Mouse (Mus musculus) layer of hippocampus, adult 8-10 months (tissue): ENCODE measurements around the gene Fgfr2. TPM values are rescaled to one million over a fixed set of nuclear protein-coding genes. Genes with fewer than 3 reads are reported as not detected.

Source experiments
- DNase-seq, 2 experiments: peaks; one replicate each; pipeline ENCODE4 v3.0.0; 2022; ENCODE audit warnings: low spot score in 2 of 2
- total RNA-seq, 4 experiments: library from RNA; stranded (reverse); gene quantifications; 2 replicates each; pipeline ENCODE4 v1.2.4; 2022

Gene Fgfr2
- total RNA-seq, 4 experiments from 2014 or later = 60.7 to 72.9 (median 65.8) TPM

- DNase-seq = no peak
Observed at GRCm38 (mm10) chr7:133009676-133010075, 113.5 kb downstream of the Fgfr2 start.

DNA sequence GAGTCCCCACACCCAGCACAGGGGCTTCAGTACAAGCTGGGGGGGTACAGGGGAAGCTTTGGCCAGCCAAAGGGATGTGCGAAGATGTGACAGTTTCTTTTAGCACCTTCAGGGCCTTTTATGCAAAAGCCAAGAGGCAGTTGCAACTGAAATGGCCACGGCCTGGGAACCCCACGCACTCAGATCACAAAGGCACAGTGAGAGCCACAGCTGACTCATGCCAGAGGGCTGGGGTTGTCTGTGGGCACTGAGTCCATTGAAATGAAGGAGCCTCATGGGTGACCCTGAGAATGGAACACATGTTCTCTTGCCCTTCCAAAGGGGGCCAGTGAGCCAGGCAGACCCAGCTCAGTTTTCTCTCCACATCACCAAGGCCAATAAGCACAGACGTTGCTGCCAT, 114.5 kb downstream of the Fgfr2 start:
- DNase-seq = no peak

DNA sequence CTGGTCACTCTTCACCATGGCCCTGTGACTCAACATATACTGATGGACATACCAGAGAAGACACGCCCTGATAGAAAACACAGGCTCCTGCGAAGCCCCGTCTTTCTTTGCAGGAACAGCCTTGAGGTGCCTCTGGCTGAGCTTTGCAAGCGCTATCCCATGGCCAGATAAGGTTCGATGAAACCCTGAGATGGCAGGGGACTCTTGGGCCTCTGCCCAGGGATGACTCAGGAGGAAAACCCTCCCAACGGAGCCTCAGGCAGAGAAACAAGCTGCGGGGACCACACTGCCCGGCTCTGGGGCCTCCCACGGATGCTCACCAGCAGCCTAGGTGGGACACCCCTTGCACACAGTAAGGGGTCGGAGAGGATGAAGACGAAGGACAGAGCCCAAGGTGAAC, 115.8 kb downstream of the Fgfr2 start:
- DNase-seq = no peak

DNA sequence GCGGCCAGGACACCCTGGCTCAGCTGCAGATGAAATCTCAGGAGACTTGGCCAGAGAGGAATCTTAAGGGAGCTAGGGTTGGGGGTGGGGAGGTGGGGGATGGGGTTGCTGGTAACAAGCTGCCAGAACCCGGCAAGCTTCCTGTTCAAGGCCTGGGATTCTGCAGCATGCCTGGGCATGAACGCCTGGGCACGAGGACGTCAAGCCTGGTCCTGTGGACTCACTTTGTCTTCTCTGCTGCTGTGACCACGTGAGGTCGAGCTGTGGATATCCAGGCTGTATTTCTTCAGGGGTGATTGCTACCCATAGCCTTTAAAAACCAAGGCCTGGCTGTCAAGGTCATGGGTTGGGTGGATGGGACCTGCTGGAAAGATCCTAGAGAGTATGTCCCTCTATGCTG, 117.4 kb downstream of the Fgfr2 start:
- no peak for DNase-seq

GRCm38 (mm10) chr7:133003421-133003820, 119.7 kb downstream of the Fgfr2 start:
- DNase-seq = peak; percentile 83 to 91

GRCm38 (mm10) chr7:133002271-133002670, 120.9 kb downstream of the Fgfr2 start:
- DNase-seq = no peak

DNA sequence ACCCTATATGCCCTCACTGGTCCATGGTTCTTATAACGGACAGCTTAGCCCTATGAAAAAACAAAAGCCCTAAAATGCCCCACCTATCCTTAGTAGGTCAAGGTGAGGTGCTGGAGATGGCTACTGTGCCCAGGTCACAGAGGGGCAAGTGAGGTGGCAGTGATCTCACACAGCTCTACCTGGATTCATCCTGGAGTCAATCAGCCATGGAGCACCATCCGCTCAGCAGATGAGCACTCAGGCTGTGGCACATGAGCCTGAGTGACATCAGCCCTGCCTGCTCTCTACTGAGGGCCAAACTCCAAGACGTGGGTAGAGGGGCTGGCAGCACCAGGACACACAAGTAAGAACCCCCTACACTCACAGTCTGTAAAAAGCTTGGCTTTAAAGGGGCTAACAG, 121.8 kb downstream of the Fgfr2 start:
- DNase-seq = no peak

DNA sequence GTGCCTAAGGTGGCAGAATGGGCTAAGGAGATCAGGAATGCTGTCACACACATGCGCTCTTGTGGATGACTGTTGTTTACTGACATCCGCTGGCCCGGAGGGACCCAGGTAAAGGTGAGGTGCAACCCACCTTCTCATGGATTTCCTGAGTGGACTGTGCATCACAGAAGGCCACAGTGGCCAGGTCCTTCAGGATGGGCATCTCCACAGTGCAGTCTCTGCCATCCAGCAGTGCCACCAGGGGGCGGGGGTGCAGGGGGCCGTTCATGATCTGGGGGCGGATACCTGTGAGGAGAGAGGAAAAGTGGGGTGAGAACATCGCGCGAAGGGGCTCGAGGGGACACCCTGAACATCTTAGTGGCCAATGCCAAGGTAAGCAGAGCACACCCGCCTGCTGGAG, 124.1 kb downstream of the Fgfr2 start:
- no peak for DNase-seq

GRCm38 (mm10) chr7:132998639-132999038, 124.5 kb downstream of the Fgfr2 start:
- DNase-seq = no peak

GRCm38 (mm10) chr7:132996391-132996790, 126.8 kb downstream of the Fgfr2 start:
- DNase-seq = peak in 1 of 2 experiments; percentile 40

GRCm38 (mm10) chr7:132994628-132995191, 128.4 kb downstream of the Fgfr2 start:
- DNase-seq = no peak

GRCm38 (mm10) chr7:132994120-132994519, 129.0 kb downstream of the Fgfr2 start:
- DNase-seq = no peak

DNA sequence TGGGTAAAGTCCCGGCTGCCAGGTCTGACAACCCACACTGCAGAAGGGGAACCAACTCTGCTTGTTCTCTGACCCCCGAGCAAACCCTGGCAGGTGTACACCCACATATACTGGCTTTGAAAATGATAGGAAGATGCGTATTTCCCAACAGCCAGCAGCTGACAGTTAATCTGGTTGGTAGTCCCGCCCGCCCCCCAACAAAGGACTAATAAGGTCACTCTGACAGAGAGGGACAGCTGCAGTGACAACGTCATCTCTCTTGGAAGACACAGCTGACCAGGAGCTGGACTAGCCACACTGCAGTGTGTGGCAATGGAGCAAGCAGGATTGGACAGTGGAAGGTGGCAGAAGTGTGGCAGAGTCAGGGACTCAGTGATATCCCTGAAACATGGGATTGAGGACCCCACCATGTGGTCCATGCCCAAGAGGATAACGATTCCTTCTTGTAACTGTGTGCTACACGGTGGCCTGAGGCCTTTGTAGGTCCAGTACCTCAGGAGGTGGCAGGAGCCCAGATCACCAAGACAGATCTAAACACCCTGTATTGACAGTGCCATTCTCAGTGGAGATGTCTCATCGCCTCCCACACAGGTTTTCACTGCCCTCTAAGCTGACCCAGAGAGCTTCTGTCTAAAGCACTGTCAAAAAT, 130.1 kb downstream of the Fgfr2 start:
- no peak for DNase-seq

DNA sequence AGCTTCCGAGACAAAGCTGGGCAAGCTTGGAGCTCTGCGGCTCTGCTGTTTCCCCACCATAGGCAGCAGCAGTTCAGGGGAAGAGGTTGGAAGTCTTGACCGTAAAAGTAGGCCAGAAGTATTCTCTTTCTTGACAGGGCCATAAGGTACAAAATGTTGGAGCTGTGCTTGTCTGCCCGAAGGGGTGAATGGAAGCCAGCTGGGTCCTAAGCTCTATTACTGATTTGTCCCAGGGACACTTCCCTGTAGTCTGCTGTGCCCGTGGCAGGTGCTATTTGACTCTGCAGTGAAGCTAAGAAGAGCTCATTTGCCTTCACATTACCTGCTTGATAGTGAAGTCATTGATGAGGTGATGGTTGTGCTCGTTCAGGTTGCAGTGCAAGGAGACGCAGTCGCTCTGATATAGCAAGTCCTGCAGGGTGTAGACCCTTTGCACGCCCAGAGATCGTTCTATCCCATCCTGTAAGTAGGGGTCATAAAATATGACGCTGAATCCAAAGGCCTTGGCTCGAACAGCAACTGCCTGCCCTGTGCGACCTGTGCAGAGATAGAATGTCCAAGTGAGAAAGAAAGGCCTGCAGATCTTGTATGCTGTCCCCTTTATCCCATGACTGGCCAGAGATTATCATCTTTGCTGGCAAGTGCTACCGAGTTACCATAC, 131.8 kb downstream of the Fgfr2 start:
- DNase-seq = no peak

DNA sequence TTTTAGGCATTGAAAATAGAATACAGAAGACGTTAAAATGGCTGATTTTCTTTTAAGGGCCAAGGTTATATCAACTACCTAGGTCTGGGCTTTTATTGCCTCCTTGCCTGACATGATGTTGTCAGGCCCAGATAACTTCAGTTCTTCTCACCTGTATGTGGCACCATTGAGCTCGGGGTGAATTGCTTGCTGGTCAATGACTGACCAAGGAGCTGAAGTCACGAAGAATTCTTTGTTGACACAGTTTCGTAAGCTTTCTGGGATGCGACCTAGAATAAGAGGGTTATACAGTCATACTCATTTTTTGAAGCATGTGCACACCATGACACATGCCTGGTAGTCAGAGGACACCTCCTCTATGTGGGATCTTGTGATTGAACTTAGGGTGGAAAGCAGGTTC, 133.3 kb downstream of the Fgfr2 start:
- no peak for DNase-seq

- DNase-seq = no peak
Observed at GRCm38 (mm10) chr7:132982639-132983038, 140.5 kb downstream of the Fgfr2 start.

DNA sequence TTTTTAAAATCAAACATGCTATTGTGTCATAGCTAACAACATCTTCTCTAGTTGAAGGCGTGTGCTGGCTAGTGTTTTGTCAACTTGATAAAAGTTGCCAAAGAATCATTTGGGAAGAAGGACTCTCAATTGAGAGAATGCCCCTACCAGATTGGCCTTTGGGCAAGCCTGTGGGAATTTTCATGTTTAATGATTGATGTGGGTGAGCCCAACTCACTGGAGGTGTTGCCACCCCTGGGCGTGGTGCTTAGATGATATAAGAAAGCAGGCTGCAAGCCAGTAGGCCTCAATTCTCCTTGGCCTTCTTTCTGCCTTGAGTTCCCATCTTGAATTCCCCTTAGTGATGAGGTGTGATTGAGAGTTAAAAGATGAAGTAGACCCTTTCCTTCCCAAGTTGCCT, 145.2 kb downstream of the Fgfr2 start:
- no peak for DNase-seq

GRCm38 (mm10) chr7:132976079-132976478, 147.1 kb downstream of the Fgfr2 start:
- DNase-seq = no peak

- DNase-seq = no peak
Observed at GRCm38 (mm10) chr7:132972079-132972478, 151.1 kb downstream of the Fgfr2 start.

- DNase-seq = no peak
Observed at GRCm38 (mm10) chr7:132965707-132966106, 157.4 kb downstream of the Fgfr2 start.

DNA sequence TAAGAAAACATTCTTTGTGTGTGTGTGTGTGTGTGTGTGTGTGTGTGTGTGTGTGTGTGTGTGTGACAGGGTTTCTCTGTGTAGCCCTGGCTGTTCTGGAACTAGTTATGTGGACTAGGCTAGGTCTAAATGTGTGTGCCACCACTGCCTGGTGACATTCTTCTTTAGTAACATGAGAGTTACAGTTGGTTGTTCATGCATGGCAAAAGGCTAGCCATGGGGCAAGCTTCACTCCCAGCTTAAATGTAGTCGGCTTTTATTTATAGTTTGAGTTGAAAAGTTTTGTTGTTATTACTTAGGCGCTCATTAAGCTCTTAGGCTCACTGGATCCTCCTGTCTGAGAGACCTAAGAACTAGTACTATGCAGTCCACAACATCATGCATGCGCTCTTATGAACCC, 158.8 kb downstream of the Fgfr2 start:
- DNase-seq = no peak

- no peak for DNase-seq
Observed at GRCm38 (mm10) chr7:132950613-132951012, 172.5 kb downstream of the Fgfr2 start.

GRCm38 (mm10) chr7:132949968-132950367, 173.2 kb downstream of the Fgfr2 start:
- DNase-seq = no peak
